Mouse (Mus musculus) lung, embryonic 15.5 days (tissue): ENCODE measurements at regions not wholly inside any gene's neighbourhood (a gene's known extent, or its start where the extent isn't known, plus 50 kb on each side); places are given as distances from the start of the nearest gene placed in this dataset.

Source experiments
- ATAC-seq: fragments of 200-750 bp; cut with Nextera tagmentation; 2 replicates; pipeline ENCODE4 v1.8.0; 2017; ENCODE audit warnings: moderate number of reproducible peaks, borderline replicate concordance; ENCODE audit not compliant: low FRiP score, low TSS enrichment; ENCODE audit errors: extremely low read depth
- H3K27ac ChIP-seq: fragments of 300-500 bp; sonication (generic); 2 replicates; pipeline ENCODE4 v1.5.1; 2015; ENCODE audit warnings: moderate library complexity, mild to moderate bottlenecking, inconsistent platforms
- H3K27me3 ChIP-seq: fragments of 300-500 bp; sonication (generic); 2 replicates; pipeline ENCODE4 v1.6.1; 2015; ENCODE audit warnings: inconsistent platforms
- H3K36me3 ChIP-seq: fragments of 300-500 bp; sonication (generic); 2 replicates; pipeline ENCODE4 v1.6.1; 2015; ENCODE audit warnings: inconsistent platforms
- H3K4me1 ChIP-seq: fragments of 300-500 bp; sonication (generic); 2 replicates; pipeline ENCODE4 v1.6.1; 2015; ENCODE audit warnings: inconsistent platforms
- H3K4me2 ChIP-seq: fragments of 300-500 bp; sonication (generic); 2 replicates; pipeline ENCODE4 v1.6.1; 2015; ENCODE audit warnings: inconsistent platforms, mild to moderate bottlenecking, moderate library complexity
- H3K4me3 ChIP-seq: fragments of 300-500 bp; sonication (generic); 2 replicates; pipeline ENCODE4 v1.5.1; 2015; ENCODE audit warnings: mild to moderate bottlenecking, inconsistent platforms
- H3K9ac ChIP-seq: fragments of 300-500 bp; sonication (generic); 2 replicates; pipeline ENCODE4 v1.6.1; 2015; ENCODE audit warnings: inconsistent platforms
- H3K9me3 ChIP-seq: fragments of 300-500 bp; sonication (generic); 2 replicates; pipeline ENCODE4 v1.6.1; 2016; ENCODE audit warnings: inconsistent platforms
- WGBS: fragments of 180-500 bp; shearing (Covaris S2); methylation state at CpG from one replicate; pipeline ENCODE4 v1.1.7; 2015; 5-methylcytosine and 5-hydroxymethylcytosine counted together

DNA sequence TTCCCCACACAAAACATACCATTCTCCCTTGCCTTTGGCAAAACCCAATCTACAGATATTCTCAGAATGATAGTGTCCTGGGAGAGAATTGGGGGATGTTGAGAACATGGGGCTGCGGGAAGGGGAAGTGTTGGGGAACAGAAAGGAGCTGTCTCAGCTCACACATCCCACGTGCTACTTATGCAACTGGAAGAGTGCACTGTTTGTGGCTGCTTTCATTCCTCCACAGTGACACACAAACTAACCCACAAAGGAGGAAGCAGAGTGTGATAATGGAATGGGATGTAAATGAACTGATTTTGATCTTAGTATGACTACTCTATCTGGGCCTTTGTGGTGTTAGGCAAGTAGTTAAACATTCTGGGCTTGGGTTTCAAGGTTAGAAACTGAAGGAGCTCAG lies 317.3 kb upstream of the Epha4 start:
- Histone ChIP-seq H3K27me3 (no peaks in the 10 kb centered on the region), H3K4me2 (no peak overlapping the region), H3K9me3 (no peaks in the 10 kb centered on the region), H3K36me3 (no peaks in the 10 kb centered on the region), H3K4me1 (no peaks in the 10 kb centered on the region), H3K9ac (no peak overlapping the region), H3K27ac (no peak overlapping the region), H3K4me3 (no peak overlapping the region)
- no peak for ATAC-seq
- WGBS, result 35% methylated on average over 2 of the region's 2 CpGs

DNA sequence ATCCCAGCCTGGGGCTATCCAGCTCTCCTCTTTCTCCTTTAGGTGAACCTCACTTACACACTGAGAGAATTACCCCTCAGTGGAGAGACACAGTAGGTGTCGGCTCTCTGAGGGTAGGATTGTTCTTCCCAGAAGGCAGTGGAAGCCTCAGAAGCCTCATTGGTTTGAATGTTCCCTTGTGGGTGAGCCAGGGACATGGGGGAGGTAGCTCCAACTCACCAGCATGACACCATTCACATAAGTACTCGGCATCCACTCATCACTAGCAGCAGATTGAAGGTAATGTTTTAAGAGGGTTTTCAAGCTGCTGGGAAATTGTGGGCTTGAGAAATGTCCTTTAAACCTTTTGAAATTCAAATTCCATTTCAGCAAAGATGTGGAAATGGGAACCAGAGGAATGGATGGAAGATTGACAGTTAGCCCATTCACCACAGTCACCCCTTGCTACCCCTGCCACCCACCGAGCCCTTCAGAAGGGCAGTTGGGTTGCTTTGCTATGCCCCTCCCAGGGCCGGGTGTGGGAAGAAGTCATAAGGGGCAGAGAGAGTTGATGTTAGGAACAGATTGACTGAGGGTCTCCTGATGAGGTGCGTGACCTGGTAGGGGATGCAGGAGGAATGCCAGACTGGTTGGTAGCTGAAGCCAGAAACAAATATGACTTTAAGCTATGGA lies 310.0 kb upstream of the Epha4 start:
- Histone ChIP-seq H3K36me3 (no peaks in the 10 kb centered on the region), H3K27ac (no peak overlapping the region), H3K4me2 (no peak overlapping the region), H3K9me3 (no peaks in the 10 kb centered on the region), H3K4me3 (no peak overlapping the region), H3K9ac (no peak overlapping the region), H3K27me3 (no peaks in the 10 kb centered on the region), H3K4me1 (peaks cover 8% of the 10 kb centered on the region; the same call in 1 of the 2 replicates)
- 46% methylated on average over 5 of the region's 5 CpGs for WGBS
- ATAC-seq, result 0 out of 2 replicates have a peak, but pooled peaks have one; percentile 19

DNA sequence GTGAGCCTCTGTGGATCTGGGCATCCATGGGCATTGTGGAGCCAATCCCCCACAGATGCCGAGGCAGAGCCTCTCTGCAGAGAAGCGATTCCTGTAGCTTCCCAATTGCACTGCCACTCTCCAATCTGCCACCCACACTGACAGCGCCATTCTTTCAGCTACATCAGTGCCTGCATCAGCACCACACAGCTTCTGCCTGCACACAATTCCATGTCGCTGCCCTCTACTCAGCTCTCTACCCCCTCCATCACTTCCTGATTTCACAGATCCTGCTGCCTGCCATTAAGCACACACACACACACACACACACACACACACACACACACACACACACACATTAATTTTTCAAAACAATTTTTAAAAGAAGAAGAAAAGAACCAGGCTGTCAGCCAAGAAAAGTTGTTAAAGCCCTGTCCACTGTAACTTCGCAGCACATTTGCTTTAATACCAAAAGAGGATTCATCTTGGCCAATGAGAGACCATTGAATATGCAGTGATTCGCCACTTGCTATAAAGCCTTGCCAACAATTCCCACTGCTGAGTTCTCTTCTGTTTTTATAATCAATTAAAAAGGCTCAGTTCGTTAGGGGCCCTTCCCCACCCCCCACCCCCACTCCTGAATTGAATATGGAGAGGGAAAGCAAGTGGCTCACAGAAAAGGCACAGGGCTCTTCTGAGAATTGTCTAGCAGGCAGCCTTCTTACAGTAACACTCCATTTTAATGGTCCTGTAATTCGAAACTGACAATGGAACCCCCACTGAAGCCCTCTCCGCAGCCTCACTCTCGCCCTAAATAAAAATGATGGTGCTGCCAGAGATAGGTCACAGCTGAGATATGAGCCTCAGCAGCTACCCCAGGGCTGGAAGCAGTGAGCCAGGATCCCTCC lies 309.2 kb upstream of the Epha4 start:
- Histone ChIP-seq H3K9ac (no peak overlapping the region), H3K27me3 (no peaks in the 10 kb centered on the region), H3K4me1 (peaks cover 8% of the 10 kb centered on the region; the same call in 1 of the 2 replicates), H3K4me2 (peak overlapping the region; percentile 24; the same call in 1 of the 2 replicates), H3K27ac (no peak overlapping the region), H3K4me3 (no peak overlapping the region), H3K9me3 (no peaks in the 10 kb centered on the region), H3K36me3 (no peaks in the 10 kb centered on the region)
- WGBS, result 31% methylated on average over 10 of the region's 10 CpGs
- peak; percentile 59; the same call in 1 of the 2 replicates for ATAC-seq

DNA sequence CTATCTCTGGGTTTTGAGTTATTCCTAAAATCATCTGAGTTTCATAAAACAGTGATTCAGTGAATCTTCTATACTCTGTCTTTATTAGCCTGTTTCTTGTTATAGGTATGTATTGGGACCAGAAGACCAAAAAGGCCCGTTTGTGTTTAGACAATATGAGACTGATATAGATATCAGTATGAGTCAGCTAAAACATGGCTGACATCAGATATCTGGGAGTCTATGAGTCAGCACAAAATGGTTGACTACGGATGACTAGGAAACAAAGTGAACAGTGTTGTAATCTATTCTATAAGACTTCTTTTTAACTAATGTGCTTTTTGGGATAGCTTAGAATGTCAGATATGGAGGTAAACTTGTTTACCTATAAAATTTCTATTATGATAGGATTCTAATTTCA lies 305.2 kb upstream of the Epha4 start:
- 65% methylated on average over 2 of the region's 2 CpGs for WGBS
- Histone ChIP-seq H3K9ac (no peak overlapping the region), H3K27ac (no peak overlapping the region), H3K36me3 (no peaks in the 10 kb centered on the region), H3K4me2 (no peak overlapping the region), H3K9me3 (no peaks in the 10 kb centered on the region), H3K4me3 (no peak overlapping the region), H3K4me1 (peaks cover 8% of the 10 kb centered on the region; the same call in 1 of the 2 replicates), H3K27me3 (no peaks in the 10 kb centered on the region)
- ATAC-seq, result no peak

DNA sequence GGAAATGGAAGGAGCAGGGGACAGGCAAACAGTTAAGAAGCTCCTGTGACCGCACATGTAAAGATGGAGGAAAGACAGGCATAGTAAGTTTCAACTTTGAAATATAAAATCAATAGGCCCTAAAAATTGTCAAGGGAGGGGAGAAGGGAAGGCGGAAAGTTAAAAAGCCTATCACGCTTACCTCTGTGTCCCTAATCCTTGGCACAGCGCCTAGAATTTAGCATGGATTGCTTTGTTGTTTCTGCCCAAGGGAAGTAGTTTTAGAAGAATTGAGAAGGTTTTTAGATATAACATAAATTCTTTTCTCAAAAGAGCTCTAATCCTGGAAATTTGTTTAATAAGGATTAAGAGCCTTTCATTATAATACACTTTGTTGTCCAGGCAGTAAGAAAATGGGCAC lies 300.6 kb upstream of the Epha4 start:
- H3K36me3 ChIP-seq, result no peaks in the 10 kb centered on the region
- no peak overlapping the region for H3K9ac ChIP-seq
- H3K9me3 ChIP-seq, result no peaks in the 10 kb centered on the region
- no peaks in the 10 kb centered on the region for H3K27me3 ChIP-seq
- no peak overlapping the region for H3K4me3 ChIP-seq
- WGBS, result 81% methylated on average over 4 of the region's 4 CpGs
- no peak overlapping the region for H3K27ac ChIP-seq
- no peaks in the 10 kb centered on the region for H3K4me1 ChIP-seq
- ATAC-seq, result no peak
- no peak overlapping the region for H3K4me2 ChIP-seq

DNA sequence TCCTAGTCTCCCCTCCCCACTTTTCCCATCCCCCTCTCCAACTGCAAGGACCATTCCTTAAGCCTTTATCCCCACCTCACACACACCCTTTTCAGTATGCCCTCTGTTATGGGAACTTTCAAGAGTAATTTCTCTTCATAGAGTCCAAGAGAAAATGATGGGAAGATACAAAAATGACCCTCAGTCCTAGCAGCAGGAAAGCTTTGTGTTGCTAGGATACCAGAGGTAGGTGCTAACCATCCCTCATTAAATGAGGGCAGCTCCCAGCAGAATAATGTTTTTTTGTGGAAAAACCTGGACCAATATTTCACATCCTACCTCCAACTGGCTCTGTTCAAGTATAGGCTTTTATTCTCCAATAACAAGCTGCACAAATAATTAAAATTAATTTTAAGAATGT lies 296.7 kb upstream of the Epha4 start:
- H3K9ac ChIP-seq, result no peak overlapping the region
- no peak overlapping the region for H3K27ac ChIP-seq
- H3K4me1 ChIP-seq, result no peaks in the 10 kb centered on the region
- no peak for ATAC-seq
- no peak overlapping the region for H3K4me2 ChIP-seq
- H3K27me3 ChIP-seq, result no peaks in the 10 kb centered on the region
- no peak overlapping the region for H3K4me3 ChIP-seq
- H3K9me3 ChIP-seq, result no peaks in the 10 kb centered on the region
- no peaks in the 10 kb centered on the region for H3K36me3 ChIP-seq

DNA sequence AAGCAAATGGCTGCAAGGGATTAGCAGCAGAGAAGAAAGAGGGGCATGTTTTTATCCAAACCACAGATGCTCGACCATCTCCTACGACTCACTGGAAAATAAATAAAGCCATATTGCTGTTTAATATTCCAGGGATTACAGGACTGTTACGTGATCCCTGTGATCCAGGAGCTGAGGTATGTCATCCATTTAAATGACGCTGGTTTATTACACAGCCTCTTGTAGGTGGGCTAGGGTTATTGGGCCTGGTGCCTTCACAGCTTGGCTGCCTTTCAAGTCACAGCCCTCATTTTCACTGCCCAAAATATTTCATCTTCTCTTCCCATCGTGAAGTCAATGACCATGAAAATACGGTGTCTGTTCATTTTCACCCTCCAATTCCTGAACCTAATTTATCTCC lies 276.1 kb upstream of the Epha4 start:
- no peaks in the 10 kb centered on the region for H3K36me3 ChIP-seq
- ATAC-seq, result no peak
- no peaks in the 10 kb centered on the region for H3K9me3 ChIP-seq
- no peak overlapping the region for H3K9ac ChIP-seq
- no peak overlapping the region for H3K4me3 ChIP-seq
- 57% methylated on average over 6 of the region's 6 CpGs for WGBS
- no peaks in the 10 kb centered on the region for H3K27me3 ChIP-seq
- H3K4me2 ChIP-seq, result no peak overlapping the region
- H3K27ac ChIP-seq, result no peak overlapping the region
- no peaks in the 10 kb centered on the region for H3K4me1 ChIP-seq

DNA sequence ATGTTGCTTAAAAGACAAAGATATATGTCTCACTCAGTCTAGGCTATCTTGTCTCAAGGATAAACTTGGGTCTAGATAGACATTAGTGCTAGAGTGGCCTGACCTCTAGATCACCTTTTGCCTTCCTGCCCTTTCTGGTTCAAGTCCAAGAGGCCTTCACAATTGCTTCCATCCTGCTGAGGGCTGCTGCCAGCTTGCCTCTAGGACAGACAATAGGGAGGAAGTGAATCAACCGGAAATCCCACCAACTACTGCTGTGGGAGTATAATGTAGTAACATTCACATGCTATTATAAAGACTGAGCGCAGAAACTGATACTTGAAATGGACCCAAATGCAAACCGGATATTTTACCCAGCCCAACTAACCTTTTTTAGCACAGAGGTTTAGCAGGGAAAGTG lies 239.4 kb upstream of the Epha4 start:
- Histone ChIP-seq H3K4me1 (no peaks in the 10 kb centered on the region), H3K4me3 (no peak overlapping the region), H3K4me2 (no peak overlapping the region), H3K36me3 (no peaks in the 10 kb centered on the region), H3K27ac (no peak overlapping the region), H3K9ac (no peak overlapping the region), H3K9me3 (no peaks in the 10 kb centered on the region), H3K27me3 (no peaks in the 10 kb centered on the region)
- no peak for ATAC-seq
- 83% methylated on average over 3 of the region's 3 CpGs for WGBS

DNA sequence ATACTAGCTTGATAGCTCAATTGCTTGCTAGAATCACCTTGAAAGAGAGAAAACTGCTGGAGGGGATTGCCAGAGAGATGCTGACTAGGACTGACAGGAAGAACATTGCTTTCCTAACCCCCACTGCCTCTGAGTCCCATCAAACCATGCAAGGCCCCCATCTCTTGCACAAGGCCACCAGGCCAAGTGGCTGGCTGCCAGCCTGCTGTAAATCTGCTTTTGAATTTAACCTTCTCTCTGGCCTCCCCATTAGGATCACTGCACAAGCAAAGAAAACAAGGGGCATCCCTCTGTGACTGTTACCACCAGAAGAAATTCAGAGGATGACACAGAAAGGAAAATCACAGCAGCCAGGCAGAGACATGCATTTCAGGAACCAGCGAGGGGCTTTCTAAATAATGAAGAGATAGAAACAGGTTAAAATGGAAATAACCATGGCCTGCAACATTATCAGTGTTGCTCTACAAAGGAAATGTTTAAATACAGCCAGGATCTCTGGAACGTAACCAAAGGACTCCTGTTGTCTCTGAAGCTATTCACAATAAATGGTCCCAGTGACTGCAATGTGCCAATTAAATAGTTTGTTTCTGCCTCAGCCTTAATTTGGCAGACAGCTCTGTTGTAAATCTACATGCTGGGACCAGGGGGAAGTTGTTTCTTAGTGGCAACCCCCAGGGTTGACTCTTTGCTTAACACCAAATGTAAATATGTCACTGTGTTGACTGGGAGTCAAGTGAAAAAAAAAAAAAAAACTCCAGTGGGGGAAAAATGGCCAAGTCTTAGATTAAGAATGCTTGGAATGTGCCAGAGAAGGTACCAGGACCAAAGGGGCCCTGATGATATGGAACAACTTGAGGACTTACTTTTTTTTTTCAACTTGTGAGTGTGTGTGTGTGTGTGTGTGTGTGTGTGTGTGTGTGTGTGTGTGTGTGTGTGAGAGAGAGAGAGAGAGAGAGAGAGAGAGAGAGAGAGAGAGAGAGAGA lies 233.9 kb upstream of the Epha4 start:
- H3K9ac ChIP-seq, result no peak overlapping the region
- no peaks in the 10 kb centered on the region for H3K9me3 ChIP-seq
- H3K4me1 ChIP-seq, result peaks cover 9% of the 10 kb centered on the region
- H3K27me3 ChIP-seq, result no peaks in the 10 kb centered on the region
- H3K4me3 ChIP-seq, result no peak overlapping the region
- H3K27ac ChIP-seq, result peak overlapping the region; percentile 12; the same call in 1 of the 2 replicates
- 39% methylated on average over 2 of the region's 2 CpGs for WGBS
- no peak for ATAC-seq
- H3K4me2 ChIP-seq, result no peak overlapping the region
- no peaks in the 10 kb centered on the region for H3K36me3 ChIP-seq

DNA sequence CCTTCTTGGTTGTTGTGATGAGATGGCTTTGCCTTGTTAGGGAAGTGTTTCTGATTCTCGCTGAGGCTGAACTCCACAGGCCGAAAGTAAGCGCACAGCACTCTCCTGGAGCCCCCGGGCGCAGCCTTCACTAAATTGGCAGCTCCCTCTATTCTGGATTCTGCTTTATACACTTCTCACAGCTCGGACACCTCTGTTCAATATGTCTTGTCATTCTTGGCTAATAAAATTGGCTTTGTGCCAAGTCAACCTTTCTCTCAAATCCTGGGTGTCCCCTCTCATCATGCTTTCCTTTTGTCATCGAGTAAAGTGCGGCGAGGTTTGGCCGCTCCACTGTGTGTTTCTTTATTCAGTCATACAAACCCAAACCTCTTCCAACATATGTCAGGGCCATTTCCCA lies 217.2 kb upstream of the Epha4 start:
- H3K4me3 ChIP-seq, result no peak overlapping the region
- no peak for ATAC-seq
- 84% methylated on average over 10 of the region's 10 CpGs for WGBS
- H3K9me3 ChIP-seq, result no peaks in the 10 kb centered on the region
- no peak overlapping the region for H3K4me2 ChIP-seq
- H3K4me1 ChIP-seq, result no peaks in the 10 kb centered on the region
- H3K27me3 ChIP-seq, result no peaks in the 10 kb centered on the region
- no peak overlapping the region for H3K9ac ChIP-seq
- H3K27ac ChIP-seq, result no peak overlapping the region
- no peaks in the 10 kb centered on the region for H3K36me3 ChIP-seq

DNA sequence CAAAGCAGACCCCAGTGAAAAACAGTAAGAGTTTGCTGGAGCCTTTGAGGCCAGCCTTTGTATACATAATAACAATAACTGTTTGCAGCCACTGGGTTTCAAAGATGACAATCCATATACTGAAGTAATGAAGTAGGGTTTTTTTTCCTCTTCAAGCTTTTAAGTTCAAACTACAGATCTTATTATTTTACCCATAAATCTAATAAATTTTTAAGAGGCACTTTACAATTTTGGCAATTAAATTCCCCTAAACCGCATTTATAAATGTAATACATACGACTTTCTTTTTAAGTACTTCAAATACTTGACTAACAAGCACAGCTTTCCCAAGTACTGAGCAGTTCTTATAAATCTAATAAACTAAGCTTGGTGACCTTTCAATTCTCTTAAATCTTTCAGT lies 212.7 kb upstream of the Epha4 start:
- H3K4me1 ChIP-seq, result no peaks in the 10 kb centered on the region
- no peak overlapping the region for H3K4me2 ChIP-seq
- H3K27ac ChIP-seq, result no peak overlapping the region
- H3K4me3 ChIP-seq, result no peak overlapping the region
- no peaks in the 10 kb centered on the region for H3K9me3 ChIP-seq
- WGBS, result 77% methylated on average over 2 of the region's 2 CpGs
- no peaks in the 10 kb centered on the region for H3K27me3 ChIP-seq
- H3K36me3 ChIP-seq, result no peaks in the 10 kb centered on the region
- no peak overlapping the region for H3K9ac ChIP-seq
- no peak for ATAC-seq
